Mouse (Mus musculus) bone marrow macrophage, adult 2 months (primary cell): Measurements from ENCODE around the gene Batf3.

Experiments
- CTCF ChIP-seq: IDR thresholded peaks from 2 replicates; pipeline ENCODE4 v1.5.1; 2012; ENCODE audit warnings: low read depth, mild to moderate bottlenecking, low read length, moderate library complexity
- POLR2A ChIP-seq: IDR thresholded peaks from 2 replicates; pipeline ENCODE4 v1.6.1; 2012; ENCODE audit warnings: mild to moderate bottlenecking, low read depth, low read length, borderline replicate concordance

- TF ChIP-seq CTCF (no peak), POLR2A (no peak)
Measured at GRCm38 (mm10) chr1:191099772-191100291, 2.2 kb downstream of the Batf3 start.
